Comparison of ENCODE assay signal across 8 mouse cellular contexts in the genomic region with DNA sequence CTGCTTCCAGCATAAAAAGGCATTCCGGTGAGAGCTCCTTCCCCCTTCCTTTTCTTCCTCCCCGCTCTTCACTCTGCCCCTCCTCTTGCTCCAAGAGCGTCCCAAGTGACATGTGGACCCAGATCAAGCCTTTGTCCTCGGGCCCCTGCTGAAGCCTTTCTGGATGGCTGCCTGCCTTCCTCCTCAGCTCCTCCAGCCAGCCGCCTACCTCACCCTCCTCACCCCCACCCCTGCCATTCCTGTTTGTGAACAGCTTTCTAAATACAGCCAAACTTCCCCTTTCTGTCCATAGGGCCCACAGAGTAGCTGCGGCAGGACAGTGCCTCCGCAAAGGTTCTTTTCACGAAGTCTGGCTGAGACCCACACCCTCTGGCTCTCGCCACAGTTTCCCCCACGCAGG.
DNase-seq lines count a peak whose midpoint lies in the region; ATAC-seq and TF ChIP-seq lines count a peak whose summit lies in the region.

No protein-coding gene starts in this region.

- no peak for TF ChIP-seq EP300 in heart, postnatal 0 days (IDR thresholded peaks at IDR 0.05; ENCODE audit: low read depth)
- TF ChIP-seq EP300 in lung, postnatal 0 days (IDR thresholded peaks at IDR 0.05), result no peak

- 38% methylated on average over 10 of the region's 10 CpGs for WGBS in heart, postnatal 0 days
- WGBS in lung, postnatal 0 days, result 14% methylated on average over 10 of the region's 10 CpGs

- H3K9ac ChIP-seq in heart, postnatal 0 days (replicated peaks; ENCODE audit: low read depth, low read length), result 0 out of 2 replicates have a peak overlapping the region, but pooled peaks have one; percentile 34
- H3K9ac ChIP-seq in lung, postnatal 0 days (replicated peaks; ENCODE audit: low read depth), result no peak overlapping the region

- no peaks in the 10 kb centered on the region; the same call in 1 of the 2 replicates for H3K27me3 ChIP-seq in heart, postnatal 0 days (ENCODE audit: control insufficient read depth, insufficient read depth, low read length)
- H3K27me3 ChIP-seq in lung, postnatal 0 days (replicated peaks; ENCODE audit: insufficient read depth, low read length), result no peaks in the 10 kb centered on the region

- H3K27ac ChIP-seq in heart, postnatal 0 days (ENCODE audit: low read depth), result peak overlapping the region; percentile 19
- H3K27ac ChIP-seq in lung, postnatal 0 days (ENCODE audit: low read length), result peak overlapping the region; percentile 54; the same call in 1 of the 2 replicates

- H3K4me1 ChIP-seq in heart, postnatal 0 days (ENCODE audit: control insufficient read depth, insufficient read depth), result peaks cover 33% of the 10 kb centered on the region
- H3K4me1 ChIP-seq in lung, postnatal 0 days (ENCODE audit: insufficient read depth, low read depth, low read length), result peaks cover 18% of the 10 kb centered on the region; the same call in 1 of the 2 replicates

- peak; percentile 79 for DNase-seq in layer of hippocampus, adult 9-11 months
- DNase-seq in layer of hippocampus, postnatal 10 days (ENCODE audit: low spot score in 2 of 2), result no peak
- no peak for DNase-seq in heart, postnatal 0 days (ENCODE audit: low spot score)
- peak; percentile 71 for DNase-seq in lung, postnatal 0 days (ENCODE audit: low spot score)
- DNase-seq in adrenal gland, postnatal 14 days, result no peak
- no peak for DNase-seq in ovary, postnatal 36 days (ENCODE audit: low spot score)
- no peak for DNase-seq in thymus, postnatal 4 days

- H3K36me3 ChIP-seq in heart, postnatal 0 days (replicated peaks; ENCODE audit: control insufficient read depth, insufficient read depth, low read length), result no peaks in the 10 kb centered on the region
- H3K36me3 ChIP-seq in lung, postnatal 0 days (ENCODE audit: insufficient read depth, low read length), result no peaks in the 10 kb centered on the region

- no peak overlapping the region for H3K4me2 ChIP-seq in heart, postnatal 0 days (ENCODE audit: low read depth, low read length)
- no peak overlapping the region for H3K4me2 ChIP-seq in lung, postnatal 0 days (replicated peaks; ENCODE audit: low read depth, low read length)

- no peak for TF ChIP-seq CTCF in heart, postnatal 0 days (IDR thresholded peaks at IDR 0.05; ENCODE audit: low read depth)
- TF ChIP-seq CTCF in lung, postnatal 0 days (IDR thresholded peaks at IDR 0.05), result no peak

- ATAC-seq in common myeloid progenitor, adult 5-6 weeks (replicated peaks; ENCODE audit: low read depth, poor library complexity, severe bottlenecking), result peak; percentile 73
- no peak for ATAC-seq in heart, postnatal 0 days (ENCODE audit: insufficient read depth, low read depth)
- peak; percentile 28 for ATAC-seq in lung, postnatal 0 days

- H3K4me3 ChIP-seq in heart, postnatal 0 days (ENCODE audit: low read depth, low read length), result no peak overlapping the region
- no peak overlapping the region for H3K4me3 ChIP-seq in lung, postnatal 0 days (ENCODE audit: low read depth, low read length)

- no peaks in the 10 kb centered on the region for H3K9me3 ChIP-seq in heart, postnatal 0 days (replicated peaks; ENCODE audit: control insufficient read depth, low read length)
- no peaks in the 10 kb centered on the region for H3K9me3 ChIP-seq in lung, postnatal 0 days (ENCODE audit: low read length)

Comparison
In these comparisons a context has a peak if more than half of its experiments do, and no peak if none do; other contexts are left out.
1. DNase-seq: peak in layer of hippocampus, adult 9-11 months (single experiment) and lung, postnatal 0 days (single experiment); none in layer of hippocampus, postnatal 10 days (0 of 2), heart, postnatal 0 days (single experiment), adrenal gland, postnatal 14 days (single experiment), ovary, postnatal 36 days (single experiment) and thymus, postnatal 4 days (single experiment).